Mouse (Mus musculus) ES-E14 (cell line): ENCODE data around the gene Mrpl10. TPM values are rescaled to one million over a fixed set of nuclear protein-coding genes. Genes with fewer than 3 reads are reported as not detected.

Experiments
- DNase-seq: peaks from one replicate; pipeline ENCODE4 v3.0.0-alpha.2; 2013; ENCODE audit warnings: low read depth, low spot score
- H3K27ac ChIP-seq: 2 replicates; pipeline ENCODE4 v1.5.1; 2012; ENCODE audit warnings: low read depth, mild to moderate bottlenecking, low read length, moderate library complexity, mixed read lengths; ENCODE audit not compliant: poor library complexity, insufficient read depth, severe bottlenecking
- H3K36me3 ChIP-seq: 2 replicates; pipeline ENCODE4 v1.6.1; 2012; ENCODE audit warnings: mild to moderate bottlenecking, low read length, moderate library complexity, mixed read lengths; ENCODE audit not compliant: control insufficient read depth, poor library complexity, insufficient read depth, severe bottlenecking
- H3K4me1 ChIP-seq, 2 experiments: fragments of 150-350 bp in 1 of 2; sonication (generic) in 1 of 2; 2 replicates each; pipeline ENCODE4 v1.6.1; 2012; ENCODE audit warnings: low read length in 2 of 2, mild to moderate bottlenecking in 1 of 2, mixed read lengths in 1 of 2; ENCODE audit not compliant: control insufficient read depth in 2 of 2, insufficient read depth in 2 of 2, poor library complexity in 1 of 2
- H3K4me3 ChIP-seq, 2 experiments: fragments of 150-350 bp in 1 of 2; sonication (generic) in 1 of 2; 2 replicates each; pipeline ENCODE4 v1.5.1; 2012; ENCODE audit warnings: low read length in 2 of 2, low read depth in 1 of 2, mild to moderate bottlenecking in 1 of 2, mixed read lengths in 1 of 2; ENCODE audit not compliant: insufficient read depth in 1 of 2, poor library complexity in 1 of 2, severe bottlenecking in 1 of 2
- H3K9ac ChIP-seq: 2 replicates; pipeline ENCODE4 v1.6.1; 2012; ENCODE audit warnings: low read depth, mild to moderate bottlenecking, low read length, mixed read lengths; ENCODE audit not compliant: poor library complexity, insufficient read depth, severe bottlenecking
- H3K9me3 ChIP-seq: fragments of 150-350 bp; sonication (generic); 2 replicates; pipeline ENCODE4 v1.6.1; 2012; ENCODE audit warnings: low read depth, mild to moderate bottlenecking, low read length; ENCODE audit not compliant: control insufficient read depth, insufficient read depth
- CHD2 ChIP-seq: IDR thresholded peaks from 2 replicates; pipeline ENCODE4 v1.6.1; 2014; ENCODE audit warnings: mild to moderate bottlenecking, low read depth, low read length, inconsistent platforms
- HCFC1 ChIP-seq: IDR thresholded peaks from 2 replicates; pipeline ENCODE4 v1.6.1; 2012; ENCODE audit warnings: low read length, inconsistent platforms, borderline replicate concordance; ENCODE audit not compliant: insufficient read depth
- MAFK ChIP-seq: IDR thresholded peaks from 2 replicates; pipeline ENCODE4 v1.6.1; 2014; ENCODE audit warnings: mild to moderate bottlenecking, low read depth, low read length, inconsistent platforms; ENCODE audit not compliant: insufficient read depth
- ZC3H11A ChIP-seq: IDR thresholded peaks from 2 replicates; pipeline ENCODE4 v1.6.1; 2012; ENCODE audit warnings: low read depth, mild to moderate bottlenecking, inconsistent platforms, low read length, borderline replicate concordance
- ZNF384 ChIP-seq: IDR thresholded peaks from 2 replicates; pipeline ENCODE4 v1.6.1; 2012; ENCODE audit warnings: low read depth, low read length, inconsistent platforms
- in situ Hi-C, 2 experiments: fragments of 600-800 bp; cut with MboI; formaldehyde crosslinking; loops; one replicate each; pipeline ENCODE4 v1.15.1; 2025; ENCODE audit warnings: low sequenced_read_pairs in 2 of 2, inconsistent platforms in 1 of 2; ENCODE audit not compliant: unreplicated experiment in 2 of 2
- total RNA-seq: library from RNA; depleted of rRNA; stranded (reverse); fragments of 300-350 nt; gene quantifications from 2 replicates; pipeline ENCODE4 v1.2.3, GENCODE M21; 2012

Mrpl10 gene
- total RNA-seq, 1 experiment = 70.3 TPM

DNA sequence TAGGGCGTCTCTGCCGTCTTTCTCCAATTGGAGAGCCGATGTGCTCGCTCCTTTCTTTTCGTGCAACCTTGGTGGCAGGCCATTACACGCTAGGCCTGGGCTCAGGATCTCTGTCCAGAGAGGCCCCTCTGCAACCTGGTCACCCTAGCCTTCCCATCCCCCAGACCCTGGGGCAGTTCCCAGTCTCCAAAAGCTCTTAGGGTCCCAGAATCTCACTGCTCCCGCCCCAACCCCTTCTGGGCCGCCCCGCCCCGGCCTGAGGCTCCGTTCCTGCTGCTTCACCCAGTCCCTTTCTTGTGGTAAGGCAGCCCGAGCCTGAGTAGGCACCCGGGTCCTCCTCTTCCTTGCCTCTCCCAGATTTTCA, 22.0 kb upstream of the Mrpl10 start:
- no peak for TF ChIP-seq HCFC1
- TF ChIP-seq MAFK = no peak
- no peak for TF ChIP-seq CHD2
- TF ChIP-seq ZC3H11A = no peak
- no peak for TF ChIP-seq ZNF384
- Histone ChIP-seq H3K36me3 (no peaks in the 10 kb centered on the region; the same call in 1 of the 2 replicates), H3K27ac (no peak overlapping the region), H3K4me1 (peaks cover 3 to 7% of the 10 kb centered on the region in 2 experiments; a peak in 1 of 4 replicates), H3K9me3 (no peaks in the 10 kb centered on the region), H3K9ac (peak overlapping the region; percentile 73; the same call in 1 of the 2 replicates), H3K4me3 (peak overlapping the region; percentile 57 to 84)
- in situ Hi-C loops = no loop called here
- DNase-seq = no peak

DNA sequence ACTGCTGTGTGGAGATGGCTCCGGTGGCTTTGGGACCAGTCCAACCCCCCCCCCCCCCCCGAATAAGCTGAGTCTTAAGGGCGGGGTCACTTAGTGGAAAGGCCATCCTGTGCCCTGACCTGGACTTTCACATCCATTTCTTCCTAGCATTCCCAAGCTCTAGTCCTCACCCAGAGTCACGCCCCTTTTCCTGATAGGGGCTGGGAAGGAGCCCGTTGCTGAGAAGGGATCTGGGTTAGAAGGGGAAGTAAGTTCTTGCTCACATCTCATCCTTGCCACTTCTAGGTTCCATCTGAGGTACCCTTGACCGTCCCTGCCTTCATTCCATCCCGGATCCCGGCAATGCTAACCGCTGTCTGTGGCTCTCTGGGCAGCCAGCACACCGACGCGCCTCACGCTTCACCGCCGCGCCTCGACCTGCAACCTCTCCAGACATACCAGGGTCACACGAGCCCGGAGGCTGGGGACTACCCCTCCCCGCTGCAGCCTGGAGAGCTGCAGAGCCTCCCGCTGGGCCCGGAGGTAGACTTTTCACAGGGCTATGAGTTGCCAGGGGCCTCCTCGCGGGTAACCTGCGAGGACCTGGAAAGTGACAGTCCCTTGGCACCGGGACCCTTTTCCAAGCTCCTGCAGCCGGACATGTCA, 20.1 kb upstream of the Mrpl10 start:
- no peak overlapping the region for H3K27ac ChIP-seq
- peak overlapping the region; percentile 8; the same call in 1 of the 2 replicates for H3K9ac ChIP-seq
- H3K9me3 ChIP-seq = no peaks in the 10 kb centered on the region
- H3K4me1 ChIP-seq = peaks cover 5 to 12% of the 10 kb centered on the region in 2 experiments; a peak in 3 of 4 replicates
- no peak for DNase-seq
- peaks cover 3% of the 10 kb centered on the region; the same call in 1 of the 2 replicates for H3K36me3 ChIP-seq
- H3K4me3 ChIP-seq = peak overlapping the region; percentile 75 to 82
- in situ Hi-C loops = no loop called here
- TF ChIP-seq CHD2 (no peak), ZC3H11A (no peak)

DNA sequence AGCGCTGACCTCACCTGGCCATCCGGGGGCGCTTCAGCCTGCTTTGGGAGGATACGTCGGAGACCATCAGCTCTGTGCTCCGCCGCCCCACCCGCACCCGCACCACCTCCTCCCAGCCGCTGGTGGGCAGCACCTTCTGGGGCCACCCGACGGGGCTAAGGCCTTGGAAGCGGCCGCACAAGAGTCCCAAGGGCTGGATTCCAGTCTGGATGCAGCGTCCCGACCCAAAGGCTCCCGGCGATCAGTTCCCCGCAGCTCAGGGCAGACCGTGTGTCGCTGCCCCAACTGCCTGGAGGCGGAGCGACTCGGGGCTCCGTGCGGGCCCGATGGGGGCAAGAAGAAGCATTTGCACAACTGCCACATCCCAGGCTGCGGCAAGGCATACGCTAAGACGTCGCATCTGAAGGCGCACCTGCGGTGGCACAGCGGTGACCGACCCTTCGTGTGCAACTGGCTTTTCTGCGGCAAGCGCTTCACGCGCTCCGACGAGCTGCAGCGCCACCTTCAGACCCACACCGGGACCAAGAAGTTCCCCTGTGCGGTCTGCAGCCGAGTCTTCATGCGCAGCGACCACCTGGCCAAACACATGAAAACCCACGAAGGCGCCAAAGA, 19.4 kb upstream of the Mrpl10 start:
- TF ChIP-seq ZC3H11A (peak; percentile 27; the same call in 1 of the 2 replicates), HCFC1 (no peak)
- Histone ChIP-seq H3K9ac (peak overlapping the region; percentile 79), H3K27ac (no peak overlapping the region), H3K4me1 (peaks cover 5 to 12% of the 10 kb centered on the region in 2 experiments; a peak in 3 of 4 replicates), H3K36me3 (peaks cover 3% of the 10 kb centered on the region; the same call in 1 of the 2 replicates), H3K4me3 (peak overlapping the region; percentile 75 to 82), H3K9me3 (no peaks in the 10 kb centered on the region)
- DNase-seq = peak; percentile 79
- in situ Hi-C loops = no loop called here

DNA sequence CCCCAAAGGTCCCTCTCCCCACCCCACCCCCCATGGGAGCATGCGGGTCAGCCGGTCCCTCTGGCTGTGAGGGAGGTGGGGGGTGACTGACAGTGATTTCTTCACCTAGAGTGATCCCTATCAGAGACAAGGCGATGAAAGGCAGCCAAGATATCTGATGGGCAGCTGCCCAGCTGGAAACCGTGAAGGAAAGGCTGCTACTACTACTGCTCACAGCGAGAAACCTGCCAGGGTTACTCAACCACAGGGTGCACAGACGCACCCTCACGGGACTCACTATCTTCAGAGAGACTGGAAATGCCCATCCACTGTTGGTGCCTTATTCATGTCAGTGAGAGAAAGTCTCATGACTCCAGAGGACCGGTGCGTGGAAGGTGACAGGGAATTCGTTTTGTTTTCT, 16.4 kb upstream of the Mrpl10 start:
- DNase-seq = no peak
- H3K36me3 ChIP-seq = peaks cover 3% of the 10 kb centered on the region; the same call in 1 of the 2 replicates
- H3K9ac ChIP-seq = peak overlapping the region; percentile 40
- in situ Hi-C loops = no loop called here
- H3K9me3 ChIP-seq = no peaks in the 10 kb centered on the region
- peaks cover 5 to 12% of the 10 kb centered on the region in 2 experiments; a peak in 3 of 4 replicates for H3K4me1 ChIP-seq
- peak overlapping the region; percentile 91 for H3K27ac ChIP-seq
- TF ChIP-seq ZNF384 (no peak), HCFC1 (no peak), CHD2 (no peak), MAFK (no peak), ZC3H11A (no peak)
- peak overlapping the region; percentile 40 to 58; a peak in 3 of 4 replicates for H3K4me3 ChIP-seq
